Mouse (Mus musculus) retina, postnatal 7 days (tissue): ENCODE results near the gene Bmpr1b.

Experiments
- DNase-seq: peaks from one replicate; pipeline ENCODE4 v3.0.0-alpha.2; 2012; ENCODE audit warnings: low read depth, low spot score

The Bmpr1b gene

DNA sequence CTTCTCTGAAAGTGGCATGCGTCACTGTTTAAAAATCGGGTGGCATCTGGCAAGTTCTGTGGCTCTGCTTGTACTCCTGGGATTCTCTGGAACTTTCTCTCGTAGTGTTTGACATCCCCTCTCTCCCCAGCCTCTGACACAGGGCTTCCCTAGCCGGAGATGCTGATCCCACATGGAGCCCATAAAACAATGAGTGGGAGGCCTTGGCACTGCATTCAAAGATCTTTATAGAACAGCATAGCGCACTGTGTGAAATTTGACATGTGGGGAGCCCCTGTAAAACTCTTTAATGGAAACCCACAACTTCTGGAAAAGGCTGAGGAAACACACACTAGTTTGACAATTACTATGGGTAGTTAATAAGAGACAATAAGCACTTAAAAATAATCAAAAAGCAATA lies 126.2 kb downstream of the Bmpr1b start:
- DNase-seq, result no peak

- DNase-seq, result no peak
Observed at GRCm38 (mm10) chr3:142040345-142040744, 128.9 kb downstream of the Bmpr1b start.

- no peak for DNase-seq
Observed at GRCm38 (mm10) chr3:142034160-142034559, 135.1 kb downstream of the Bmpr1b start.

- DNase-seq, result no peak
Observed at GRCm38 (mm10) chr3:142019716-142020115, 149.5 kb downstream of the Bmpr1b start.

DNA sequence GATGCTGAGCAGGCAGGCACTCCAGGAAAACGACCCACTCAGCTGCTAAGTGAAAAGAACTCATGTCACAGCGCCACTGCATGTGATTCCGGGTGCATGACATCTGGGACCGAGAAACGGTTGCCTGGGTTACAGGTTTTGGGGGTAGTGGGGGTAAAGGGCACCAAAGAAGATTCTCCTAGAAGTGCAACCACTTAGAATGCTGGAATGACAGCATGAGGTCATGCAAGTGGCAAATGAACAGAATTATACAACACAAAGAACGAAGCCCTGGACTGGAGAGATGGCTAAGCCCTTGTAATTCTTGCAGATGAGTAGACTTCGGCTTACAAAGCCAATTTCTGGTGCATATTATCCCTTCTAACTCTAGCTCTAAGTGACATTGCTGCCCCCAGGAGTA lies 184.7 kb downstream of the Bmpr1b start:
- no peak for DNase-seq

DNA sequence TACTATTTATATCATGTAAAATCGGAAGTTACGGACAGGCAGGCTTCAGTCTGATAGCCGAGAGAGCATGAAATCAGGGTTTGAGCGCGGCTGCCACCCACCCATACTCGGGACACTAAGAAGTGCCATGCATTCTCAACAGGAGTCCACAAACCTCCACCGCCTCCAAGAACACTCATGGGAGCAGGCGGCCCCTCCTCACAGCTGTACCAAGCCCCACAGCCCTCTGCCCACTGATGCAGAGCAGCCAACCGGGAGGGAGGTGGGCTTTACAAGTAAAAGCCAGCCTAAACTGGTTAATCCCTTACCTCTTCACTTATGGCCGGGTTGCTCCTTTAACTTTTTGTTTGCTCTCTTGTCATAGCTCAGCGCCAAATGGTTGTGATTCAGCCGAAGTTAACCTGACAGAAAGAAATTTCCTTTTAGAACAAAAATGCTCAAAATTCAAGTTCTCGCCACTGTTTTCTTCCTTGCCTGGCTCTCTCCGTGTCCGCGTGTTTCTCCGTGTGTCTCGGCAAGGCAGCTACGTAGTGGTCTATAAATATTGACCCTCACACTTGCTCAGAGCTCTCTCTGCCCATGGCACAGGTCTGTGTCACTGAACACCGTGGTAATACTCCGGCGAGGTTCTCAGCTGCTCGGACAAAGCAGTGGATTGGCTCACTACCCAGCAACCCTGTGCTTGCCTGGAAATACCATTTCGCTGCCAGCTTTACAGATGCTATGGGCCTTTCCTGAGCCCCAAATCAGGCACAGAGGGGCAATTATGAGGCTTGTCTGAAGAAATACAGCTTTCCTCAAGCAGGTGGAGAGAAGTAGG lies 187.4 kb downstream of the Bmpr1b start:
- DNase-seq, result no peak

GRCm38 (mm10) chr3:141966244-141966643 lies 203.0 kb downstream of the Bmpr1b start:
- DNase-seq, result no peak

- DNase-seq, result no peak
Observed at GRCm38 (mm10) chr3:141952931-141953330, 216.3 kb downstream of the Bmpr1b start.

- DNase-seq, result no peak
Observed at GRCm38 (mm10) chr3:141950642-141951041, 218.6 kb downstream of the Bmpr1b start.

- no peak for DNase-seq
Observed at GRCm38 (mm10) chr3:141948506-141948905, 220.7 kb downstream of the Bmpr1b start.

DNA sequence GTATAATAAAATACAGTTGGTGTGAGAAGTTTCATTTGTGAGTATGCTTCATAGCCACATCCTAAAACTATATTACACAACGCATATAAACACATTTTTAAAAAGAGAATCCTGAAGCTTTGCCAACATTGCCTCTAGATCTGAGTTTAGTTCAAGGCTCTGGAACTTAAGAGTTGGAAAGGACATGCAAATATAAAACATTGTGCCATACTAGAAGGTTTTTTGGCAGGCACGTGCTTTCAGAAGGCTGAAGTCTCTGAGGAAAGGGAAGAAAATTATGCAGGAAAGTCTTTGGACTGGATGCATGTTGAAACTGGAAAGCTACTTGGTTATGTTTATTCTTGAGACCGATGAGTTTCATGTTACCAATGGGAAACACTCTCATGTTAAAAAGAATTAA lies 221.1 kb downstream of the Bmpr1b start:
- no peak for DNase-seq

GRCm38 (mm10) chr3:141946846-141947245 lies 222.4 kb downstream of the Bmpr1b start:
- DNase-seq, result no peak

DNA sequence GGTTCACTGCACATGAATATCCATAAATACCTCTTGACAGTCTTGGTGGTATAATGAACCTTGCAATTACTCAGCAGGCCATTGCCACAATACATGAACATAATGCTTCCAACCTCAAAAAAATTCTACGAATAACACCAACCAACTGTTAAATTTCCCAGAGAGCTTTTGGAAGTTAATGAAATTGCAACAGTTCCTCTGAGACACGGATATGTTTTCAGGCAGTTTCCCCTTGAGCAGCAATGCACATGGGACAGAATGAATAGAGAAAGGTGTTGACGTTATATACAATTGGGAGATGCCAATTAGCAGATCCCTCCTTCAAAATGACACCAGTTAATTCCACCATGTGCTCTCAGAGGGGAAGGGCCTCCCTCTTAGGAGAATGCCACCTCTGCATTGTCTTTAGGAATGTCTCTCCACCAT lies 225.9 kb downstream of the Bmpr1b start:
- no peak for DNase-seq

DNA sequence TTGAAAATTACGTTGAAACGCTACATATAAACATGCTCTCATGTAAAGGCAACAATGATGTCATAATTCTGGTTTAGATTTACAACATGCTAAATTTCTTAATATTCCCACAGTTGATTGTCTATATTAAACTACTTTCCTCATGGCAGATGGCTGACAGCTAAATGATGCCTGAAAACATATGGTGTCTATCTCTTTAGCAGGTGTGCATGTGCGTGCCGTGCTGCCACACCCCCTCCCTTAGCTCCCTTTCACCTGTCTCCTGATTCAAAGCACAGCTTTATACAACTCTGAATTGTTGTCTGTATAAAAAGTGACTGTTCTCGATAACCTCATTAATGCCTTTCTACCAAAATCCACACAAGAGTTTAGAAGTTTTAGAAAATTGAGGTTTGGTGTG lies 229.0 kb downstream of the Bmpr1b start:
- DNase-seq, result no peak

DNA sequence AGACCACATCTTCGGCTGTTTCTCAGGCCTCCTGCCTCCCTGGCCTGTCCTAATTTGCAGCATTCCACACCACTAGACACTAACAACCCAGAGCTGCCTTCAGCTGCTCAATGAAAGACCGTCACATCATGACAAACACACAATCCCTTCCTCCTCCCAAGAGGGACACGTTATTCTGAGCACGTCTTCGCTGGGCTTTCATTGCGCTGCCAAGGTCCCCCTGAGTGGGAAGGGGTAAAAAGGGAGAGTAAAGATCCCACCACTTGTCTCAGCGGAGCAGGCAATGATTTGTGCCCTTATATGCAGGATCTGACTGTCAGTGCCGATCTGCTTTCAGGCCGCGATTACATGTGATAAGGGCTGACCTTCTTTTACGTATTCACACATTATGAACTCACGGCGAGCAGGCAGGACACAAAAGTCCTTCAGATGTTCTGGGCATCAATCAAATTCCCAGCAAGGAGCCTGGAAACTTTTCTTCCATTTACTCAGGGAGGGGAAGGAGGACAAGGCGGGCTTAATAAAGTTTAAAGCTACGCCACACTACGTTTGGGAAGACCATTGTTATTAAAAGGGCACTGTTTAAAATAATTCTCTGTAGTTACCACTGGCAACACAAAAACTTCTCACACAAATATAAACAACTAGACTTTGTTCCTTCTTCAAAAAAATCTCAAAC lies 232.5 kb downstream of the Bmpr1b start:
- no peak for DNase-seq

DNA sequence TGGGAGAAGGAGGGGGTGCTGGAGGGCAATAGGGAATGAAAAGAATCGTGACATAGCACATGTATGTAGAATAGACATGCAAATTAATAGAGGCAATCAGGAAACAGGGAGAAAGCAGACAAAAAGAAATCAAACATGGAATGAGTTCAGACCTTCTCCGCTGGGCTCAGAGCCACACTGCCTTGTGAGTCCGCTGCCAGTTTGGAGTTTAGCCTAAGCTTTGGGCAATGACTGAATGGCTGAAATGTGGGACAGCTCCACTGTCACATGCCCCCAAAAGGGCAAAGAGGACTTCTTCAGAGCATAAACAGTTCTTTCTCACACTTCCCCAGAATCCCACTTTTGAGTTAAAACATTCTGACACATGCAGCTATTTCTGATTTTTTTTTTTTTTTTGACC lies 236.3 kb downstream of the Bmpr1b start:
- no peak for DNase-seq

DNA sequence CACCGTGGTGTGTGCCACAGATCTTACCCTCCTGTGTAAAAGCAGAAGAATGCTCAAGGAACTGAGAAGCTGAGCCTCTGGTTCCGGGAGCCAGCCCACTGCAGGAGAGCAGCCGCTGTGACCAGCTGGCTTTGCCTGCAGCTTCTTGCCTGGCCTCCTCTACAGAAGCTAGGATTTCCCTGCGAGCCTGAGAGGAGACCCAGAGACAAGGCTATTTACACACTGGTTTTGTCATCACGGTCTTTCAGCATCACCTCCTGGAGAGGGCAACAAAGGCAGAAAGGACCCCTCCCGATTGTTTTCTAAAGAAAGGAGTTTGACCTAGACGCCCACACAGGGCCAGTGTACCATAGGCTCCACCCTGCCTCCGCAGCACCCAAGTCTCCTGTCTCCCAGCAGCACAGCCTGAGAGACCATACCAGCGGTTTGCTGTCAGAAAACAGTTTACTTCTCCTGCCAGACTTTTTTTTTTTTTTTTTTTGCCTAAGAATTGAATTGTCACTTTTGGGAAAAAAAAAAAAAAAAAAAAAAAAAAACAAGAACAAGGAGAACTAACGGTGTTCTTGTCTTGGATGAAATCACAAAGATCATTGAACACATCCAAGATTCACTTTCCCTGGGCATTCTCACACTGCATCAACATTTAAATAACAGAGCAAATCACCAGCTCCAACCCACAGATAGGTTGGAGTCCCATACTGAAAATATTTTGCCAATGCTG lies 237.7 kb downstream of the Bmpr1b start:
- no peak for DNase-seq

- DNase-seq, result no peak
Observed at GRCm38 (mm10) chr3:141923442-141923841, 245.8 kb downstream of the Bmpr1b start.

DNA sequence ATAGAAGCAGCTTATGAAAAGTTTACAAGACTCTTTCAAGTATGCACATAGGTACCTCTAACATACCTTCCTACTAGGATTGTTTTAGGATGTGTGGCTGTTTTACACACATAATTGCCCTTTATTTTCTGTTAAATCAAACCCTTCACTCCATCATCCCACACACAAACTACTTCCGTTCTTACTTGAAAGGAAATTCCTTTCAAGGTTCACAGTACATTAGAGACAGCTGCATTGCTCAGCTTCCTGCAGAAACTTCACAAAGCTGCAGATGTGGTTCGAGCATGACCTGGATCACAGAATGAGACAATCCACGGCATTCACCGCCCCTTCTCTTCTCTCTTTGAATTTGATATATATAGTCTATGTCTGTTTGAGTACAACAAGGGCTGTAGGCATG lies 248.1 kb downstream of the Bmpr1b start:
- no peak for DNase-seq

DNA sequence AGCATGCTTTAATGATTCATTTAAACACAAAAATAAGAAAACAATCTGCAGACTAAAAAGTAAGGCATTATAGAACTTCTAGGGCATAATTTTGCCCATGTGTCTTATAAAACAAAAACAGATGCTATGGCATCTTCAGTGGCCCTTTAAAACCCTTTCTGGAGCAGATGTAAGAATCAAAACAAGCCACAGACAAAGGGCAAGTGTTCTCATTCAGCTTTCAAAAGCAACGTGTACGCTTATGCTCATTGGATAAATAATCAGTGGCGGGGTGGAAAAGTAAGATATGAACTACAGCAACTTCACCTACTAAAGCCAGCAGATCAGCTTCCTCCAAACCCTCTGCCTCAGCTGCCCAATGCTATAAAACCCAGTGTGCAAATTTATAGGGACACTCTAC lies 249.6 kb downstream of the Bmpr1b start:
- no peak for DNase-seq

DNA sequence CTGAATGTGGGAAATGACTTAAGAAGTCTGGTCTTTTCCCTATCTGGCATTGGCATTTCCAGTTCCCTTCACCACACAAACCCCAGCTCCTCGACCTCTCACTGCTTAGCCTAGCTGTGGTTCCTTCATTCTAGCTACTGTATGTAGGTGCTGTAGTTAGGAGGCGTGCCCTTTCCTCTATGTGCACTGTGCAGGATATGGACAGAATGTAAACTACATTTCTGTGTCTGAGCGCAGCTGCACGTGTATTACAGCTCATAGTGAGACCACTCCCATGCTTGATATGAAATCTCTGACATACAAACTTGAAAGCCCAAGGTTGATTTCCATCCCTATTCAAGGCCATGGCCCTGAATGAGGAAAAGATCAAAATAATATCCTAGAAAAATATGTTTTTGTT lies 252.1 kb downstream of the Bmpr1b start:
- DNase-seq, result no peak

DNA sequence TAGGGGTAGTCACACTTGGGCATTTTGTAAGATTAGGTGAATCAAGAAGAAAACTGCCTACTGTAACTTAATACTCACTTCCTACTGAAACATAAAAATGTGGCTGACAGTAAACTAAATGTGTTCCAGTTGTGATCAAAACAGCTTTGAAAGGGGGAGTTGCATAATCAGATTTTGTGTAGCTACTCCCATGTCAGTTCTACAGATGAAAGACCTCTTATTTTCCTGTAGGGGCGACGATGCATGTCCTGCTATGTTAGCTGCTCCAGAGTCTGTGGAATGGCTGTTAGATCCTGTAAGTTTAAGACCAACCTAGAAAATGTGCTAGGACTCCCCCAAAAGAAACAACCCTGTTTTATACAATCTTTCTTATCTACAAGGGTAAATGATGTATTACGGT lies 253.2 kb downstream of the Bmpr1b start:
- no peak for DNase-seq

GRCm38 (mm10) chr3:141914588-141914987 lies 254.6 kb downstream of the Bmpr1b start:
- no peak for DNase-seq
